ENCODE assay signal across 14 mouse cellular contexts in the genomic region with DNA sequence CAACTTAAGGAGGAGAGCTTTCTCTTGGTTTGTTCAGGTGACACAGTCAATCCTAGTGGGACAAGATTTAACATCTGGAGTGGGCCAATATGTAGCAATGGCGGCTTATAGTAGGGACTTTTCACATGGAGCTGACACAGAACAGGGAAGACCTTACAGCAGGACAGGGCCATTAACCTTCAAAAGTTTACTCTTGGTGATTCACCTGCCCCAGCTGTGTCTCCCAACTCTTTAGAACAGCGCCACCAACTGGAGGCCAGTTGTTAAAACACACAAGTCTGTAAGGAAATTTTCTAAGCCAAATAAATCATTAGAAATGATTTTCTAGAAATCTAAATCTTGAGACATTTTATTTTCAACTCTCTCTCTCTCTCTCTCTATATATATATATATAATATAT. TPM values are rescaled to one million over a fixed set of nuclear protein-coding genes. Genes with fewer than 3 reads are reported as not detected.
A peak's percentile ranks its signal among the peaks of the same experiment; 100 is the strongest.
DNase-seq lines count a peak whose midpoint lies in the region; ATAC-seq and TF ChIP-seq lines count a peak whose summit lies in the region.
"Had no signal": no experiment of that assay in that cellular context is flagged by ENCODE, and none has a peak within 500 bp of the region (broad histone marks: within the 10 kb centered on the region; RNA-seq: fewer than 3 reads in every experiment).

No protein-coding gene starts in this region.

- peak; percentile 44 for TF ChIP-seq CTCF in liver, postnatal 0 days (IDR thresholded peaks at IDR 0.05; ENCODE audit: low read depth)

- no peak overlapping the region for H3K9ac ChIP-seq in neural tube, embryonic 11.5 days (ENCODE audit: low read length)
- no peak overlapping the region for H3K9ac ChIP-seq in liver, postnatal 0 days (replicated peaks)
- H3K9ac ChIP-seq: hindbrain, embryonic 13.5 days; lung, embryonic 15.5 days; neural tube, embryonic 13.5 days had no signal

- no peak overlapping the region for H3K4me3 ChIP-seq in heart, embryonic 10.5 days
- no peak overlapping the region for H3K4me3 ChIP-seq in neural tube, embryonic 11.5 days (ENCODE audit: low read depth, low read length)
- no peak overlapping the region for H3K4me3 ChIP-seq in liver, postnatal 0 days (ENCODE audit: low read depth, low read length)
- H3K4me3 ChIP-seq: hindbrain, embryonic 13.5 days; lung, embryonic 15.5 days; neural tube, embryonic 13.5 days had no signal

- H3K27ac ChIP-seq in heart, embryonic 10.5 days, result no peak overlapping the region
- no peak overlapping the region for H3K27ac ChIP-seq in neural tube, embryonic 11.5 days (ENCODE audit: low read depth, low read length)
- no peak overlapping the region for H3K27ac ChIP-seq in liver, postnatal 0 days (ENCODE audit: low read depth)
- H3K27ac ChIP-seq: hindbrain, embryonic 13.5 days; lung, embryonic 15.5 days; neural tube, embryonic 13.5 days had no signal

- H3K9me3 ChIP-seq in heart, embryonic 10.5 days, result no peaks in the 10 kb centered on the region
- H3K9me3 ChIP-seq in neural tube, embryonic 11.5 days (ENCODE audit: control insufficient read depth, low read length), result no peaks in the 10 kb centered on the region
- H3K9me3 ChIP-seq in liver, postnatal 0 days (ENCODE audit: low read length), result no peaks in the 10 kb centered on the region
- H3K9me3 ChIP-seq: hindbrain, embryonic 13.5 days; lung, embryonic 15.5 days; neural tube, embryonic 13.5 days had no signal

- 28% methylated on average over 2 of the region's 2 CpGs for WGBS in heart, embryonic 10.5 days
- WGBS in neural tube, embryonic 11.5 days, result 41% methylated on average over 2 of the region's 2 CpGs
- WGBS in liver, postnatal 0 days (ENCODE audit: insufficient replicate concordance), result 49% methylated on average over 2 of the region's 2 CpGs

- H3K4me2 ChIP-seq in neural tube, embryonic 11.5 days (ENCODE audit: low read depth), result no peak overlapping the region
- H3K4me2 ChIP-seq in liver, postnatal 0 days (ENCODE audit: low read depth, low read length), result no peak overlapping the region
- H3K4me2 ChIP-seq: hindbrain, embryonic 13.5 days; lung, embryonic 15.5 days; neural tube, embryonic 13.5 days had no signal

- peak; percentile 27 for DNase-seq in heart, embryonic 10.5 days (ENCODE audit: low spot score)
- no peak for DNase-seq in heart, adult 9 months (ENCODE audit: low spot score in 2 of 2)
- DNase-seq in neural tube, embryonic 11.5 days (ENCODE audit: low spot score), result peak; percentile 23
- DNase-seq in neural tube, embryonic 10.5 days (ENCODE audit: extremely low spot score, low spot score), result no peak
- DNase-seq in R1 (ENCODE audit: low read depth, low spot score), result peak; percentile 90
- peak; percentile 59 for DNase-seq in liver, postnatal 0 days
- DNase-seq in right cerebral cortex, postnatal 10 days (ENCODE audit: low spot score in 2 of 2), result no peak
- DNase-seq: cerebellum, adult 11-12 months; gastrocnemius, postnatal 10 days had no signal

- no peak for TF ChIP-seq EP300 in liver, postnatal 0 days (IDR thresholded peaks at IDR 0.05; ENCODE audit: low read depth)

- no peaks in the 10 kb centered on the region for H3K27me3 ChIP-seq in heart, embryonic 10.5 days (ENCODE audit: insufficient read depth, poor library complexity, severe bottlenecking)
- H3K27me3 ChIP-seq in neural tube, embryonic 11.5 days (ENCODE audit: control insufficient read depth, insufficient read depth, low read length), result no peaks in the 10 kb centered on the region
- no peaks in the 10 kb centered on the region for H3K27me3 ChIP-seq in liver, postnatal 0 days (ENCODE audit: insufficient read depth, low read length)
- H3K27me3 ChIP-seq: hindbrain, embryonic 13.5 days; lung, embryonic 15.5 days; neural tube, embryonic 13.5 days had no signal

- H3K36me3 ChIP-seq in heart, embryonic 10.5 days, result no peaks in the 10 kb centered on the region
- no peaks in the 10 kb centered on the region for H3K36me3 ChIP-seq in neural tube, embryonic 11.5 days (ENCODE audit: control insufficient read depth, insufficient read depth, low read length)
- no peaks in the 10 kb centered on the region for H3K36me3 ChIP-seq in liver, postnatal 0 days (replicated peaks; ENCODE audit: insufficient read depth, low read length)
- H3K36me3 ChIP-seq: hindbrain, embryonic 13.5 days; lung, embryonic 15.5 days; neural tube, embryonic 13.5 days had no signal

- H3K4me1 ChIP-seq in heart, embryonic 10.5 days, result peaks cover 4% of the 10 kb centered on the region; the same call in 1 of the 2 replicates
- H3K4me1 ChIP-seq in neural tube, embryonic 11.5 days (ENCODE audit: control insufficient read depth, insufficient read depth, low read length), result no peaks in the 10 kb centered on the region
- H3K4me1 ChIP-seq in liver, postnatal 0 days (ENCODE audit: insufficient read depth), result peaks cover 4% of the 10 kb centered on the region
- H3K4me1 ChIP-seq: hindbrain, embryonic 13.5 days; lung, embryonic 15.5 days; neural tube, embryonic 13.5 days had no signal

- ATAC-seq in neural tube, embryonic 11.5 days (ENCODE audit: insufficient read depth, low FRiP score, low TSS enrichment), result no peak
- no peak for ATAC-seq in liver, postnatal 0 days
- ATAC-seq in granulocyte monocyte progenitor cell, adult 5-6 weeks (replicated peaks; ENCODE audit: poor library complexity, severe bottlenecking), result no peak

RNA-seq across cellular contexts. Expression of gene Fkbp4, which starts 28.8 kb away (rescaled TPM):
- 362 and 541 TPM in 2 replicates for polyA plus RNA-seq in heart, embryonic 10.5 days (2016; fragmentation: Nextera tagmentation; extraction: Ambion mirVana)
- polyA plus RNA-seq in neural tube, embryonic 11.5 days (2014; fragmentation: Nextera tagmentation; extraction: Ambion mirVana), result 506 and 551 TPM in 2 replicates
- 79.9 and 80.2 TPM in 2 replicates for polyA plus RNA-seq in liver, postnatal 0 days (2015; fragmentation: Nextera tagmentation; extraction: Ambion mirVana)
- total RNA-seq in granulocyte monocyte progenitor cell, adult 5-6 weeks (2014; fragmentation: Nextera tagmentation), result 216 and 249 TPM in 2 replicates
- 331 and 365 TPM in 2 replicates for total RNA-seq in granulocyte monocyte progenitor cell, adult 5-6 weeks (2017)

RNA-seq across cellular contexts. Expression of gene Itfg2, which starts 42.6 kb away (rescaled TPM):
- 36.9 and 37.1 TPM in 2 replicates for polyA plus RNA-seq in heart, embryonic 10.5 days (2016; fragmentation: Nextera tagmentation; extraction: Ambion mirVana)
- polyA plus RNA-seq in neural tube, embryonic 11.5 days (2014; fragmentation: Nextera tagmentation; extraction: Ambion mirVana), result 28.8 and 31.2 TPM in 2 replicates
- polyA plus RNA-seq in liver, postnatal 0 days (2015; fragmentation: Nextera tagmentation; extraction: Ambion mirVana), result 5.6 and 7.7 TPM in 2 replicates
- 9.9 and 75.9 TPM in 2 replicates for total RNA-seq in granulocyte monocyte progenitor cell, adult 5-6 weeks (2014; fragmentation: Nextera tagmentation)
- 23.5 and 33.3 TPM in 2 replicates for total RNA-seq in granulocyte monocyte progenitor cell, adult 5-6 weeks (2017)

RNA-seq across cellular contexts. Expression of gene Pzp, which starts 59.2 kb away (rescaled TPM):
- polyA plus RNA-seq in heart, embryonic 10.5 days (2016; fragmentation: Nextera tagmentation; extraction: Ambion mirVana), result 0.15 and 0.57 TPM in 2 replicates
- polyA plus RNA-seq in neural tube, embryonic 11.5 days (2014; fragmentation: Nextera tagmentation; extraction: Ambion mirVana), result not detected in 2 replicates
- polyA plus RNA-seq in liver, postnatal 0 days (2015; fragmentation: Nextera tagmentation; extraction: Ambion mirVana), result 1,244 and 1,400 TPM in 2 replicates
- total RNA-seq in granulocyte monocyte progenitor cell, adult 5-6 weeks (2014; fragmentation: Nextera tagmentation), result not detected in 2 replicates
- not detected in 2 replicates for total RNA-seq in granulocyte monocyte progenitor cell, adult 5-6 weeks (2017)
- total RNA-seq: layer of hippocampus, postnatal 14 days had no signal

Comparison
In these comparisons a context has a peak if more than half of its experiments do, and no peak if none do; other contexts are left out.
1. DNase-seq: peak in heart, embryonic 10.5 days (single experiment), neural tube, embryonic 11.5 days (single experiment), R1 (single experiment) and liver, postnatal 0 days (single experiment); none in heart, adult 9 months (0 of 2), neural tube, embryonic 10.5 days (single experiment) and right cerebral cortex, postnatal 10 days (0 of 2).
2. RNA of gene Pzp, which starts 59.2 kb away (polyA plus RNA-seq): 1,244 to 1,400 TPM in liver, postnatal 0 days; 0.15 to 0.57 TPM in heart, embryonic 10.5 days and not detected in neural tube, embryonic 11.5 days; every median in the first group is over 100 times any median in the second.